Mouse (Mus musculus) megakaryocyte, embryonic 14.5 days (primary cell): ENCODE data around the gene Tbxa2r.

ENCODE experiments used
- FLI1 ChIP-seq: IDR thresholded peaks from 2 replicates; pipeline ENCODE4 v1.6.1; 2012; ENCODE audit warnings: low read length, inconsistent platforms, mixed read lengths
- GATA1 ChIP-seq: IDR thresholded peaks from 3 replicates; pipeline ENCODE4 v1.6.1; 2012; ENCODE audit warnings: mixed read lengths, low read length, inconsistent platforms, borderline replicate concordance

GRCm38 (mm10) chr10:81284189-81284588 lies 44.3 kb upstream of the Tbxa2r start:
- TF ChIP-seq GATA1: no peak
- TF ChIP-seq FLI1: no peak
